Mouse (Mus musculus) ZHBTc4 (cell line): ENCODE results near the gene Nrip3.

Experiments
- DNase-seq: peaks from one replicate; pipeline ENCODE4 v3.0.0-alpha.2; 2011; ENCODE audit warnings: low read depth, low spot score

The Nrip3 gene

GRCm38 (mm10) chr7:109781470-109782203 is at the start of gene Nrip3:
Gene Nrip3, minus strand, starts transcription at chr7:109782025.
- peak; percentile 88 for DNase-seq

DNA sequence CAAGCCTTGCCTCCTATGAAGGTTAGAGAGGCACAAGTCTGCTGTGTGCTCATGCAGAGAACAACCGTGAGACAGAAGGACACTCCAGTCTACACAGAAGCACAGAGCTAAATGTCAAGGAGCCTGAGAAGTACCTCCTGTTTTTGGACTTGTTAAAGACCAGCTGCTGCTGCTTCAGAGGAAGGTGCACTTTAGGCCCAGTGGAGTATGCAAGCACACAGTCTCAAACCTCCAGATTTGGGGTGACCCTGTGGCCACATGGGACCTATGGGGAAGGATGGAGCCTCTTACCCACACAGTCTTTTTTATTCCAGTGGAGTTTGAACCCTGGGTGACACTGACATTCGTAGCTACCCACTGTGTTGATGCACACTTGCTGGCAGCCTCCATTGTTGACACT is 49.6 kb upstream of the Nrip3 start:
- DNase-seq = no peak

GRCm38 (mm10) chr7:109826911-109827310 is 45.1 kb upstream of the Nrip3 start:
- no peak for DNase-seq

DNA sequence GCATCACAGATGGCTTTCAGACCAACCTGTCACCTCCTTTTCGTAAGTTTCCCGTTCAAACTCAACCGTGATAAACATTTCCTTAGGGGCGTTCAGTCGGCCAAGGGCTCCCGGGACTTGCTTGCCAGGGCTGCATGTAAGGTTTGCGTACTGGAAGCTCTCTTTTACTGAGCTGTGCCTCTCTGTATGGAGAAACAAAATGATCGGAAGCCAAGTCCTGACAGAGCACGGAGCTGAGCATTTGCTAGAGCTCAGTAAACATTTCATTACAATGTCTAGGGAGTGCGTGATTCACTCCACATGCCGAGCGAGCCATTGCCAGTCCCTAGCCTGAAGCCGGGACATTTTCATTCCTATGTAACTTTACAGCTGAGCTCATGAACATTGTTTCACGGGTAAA is 43.5 kb upstream of the Nrip3 start:
- no peak for DNase-seq

- no peak for DNase-seq
These were observed 36.8 kb upstream of the Nrip3 start for GRCm38 (mm10) chr7:109818600-109818999.

DNA sequence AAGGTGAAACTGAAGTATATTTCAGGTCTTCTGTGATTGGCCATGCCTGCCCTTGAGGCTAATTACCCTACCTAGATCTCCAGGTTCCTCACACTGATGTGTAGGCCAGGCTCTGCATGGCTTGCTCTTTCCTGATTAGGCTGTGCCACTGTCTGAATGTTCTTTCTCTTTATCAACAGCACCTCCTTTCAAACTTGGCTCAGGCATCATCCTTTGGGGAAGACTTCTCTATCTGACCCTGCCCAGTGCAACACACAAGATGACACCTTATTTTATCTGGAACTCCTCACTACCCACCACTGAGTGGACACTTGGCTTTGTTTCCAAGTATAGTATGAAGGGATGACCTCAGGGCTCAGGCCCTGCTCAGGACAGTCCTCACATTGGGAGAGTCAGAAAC is 36.1 kb upstream of the Nrip3 start:
- no peak for DNase-seq

DNA sequence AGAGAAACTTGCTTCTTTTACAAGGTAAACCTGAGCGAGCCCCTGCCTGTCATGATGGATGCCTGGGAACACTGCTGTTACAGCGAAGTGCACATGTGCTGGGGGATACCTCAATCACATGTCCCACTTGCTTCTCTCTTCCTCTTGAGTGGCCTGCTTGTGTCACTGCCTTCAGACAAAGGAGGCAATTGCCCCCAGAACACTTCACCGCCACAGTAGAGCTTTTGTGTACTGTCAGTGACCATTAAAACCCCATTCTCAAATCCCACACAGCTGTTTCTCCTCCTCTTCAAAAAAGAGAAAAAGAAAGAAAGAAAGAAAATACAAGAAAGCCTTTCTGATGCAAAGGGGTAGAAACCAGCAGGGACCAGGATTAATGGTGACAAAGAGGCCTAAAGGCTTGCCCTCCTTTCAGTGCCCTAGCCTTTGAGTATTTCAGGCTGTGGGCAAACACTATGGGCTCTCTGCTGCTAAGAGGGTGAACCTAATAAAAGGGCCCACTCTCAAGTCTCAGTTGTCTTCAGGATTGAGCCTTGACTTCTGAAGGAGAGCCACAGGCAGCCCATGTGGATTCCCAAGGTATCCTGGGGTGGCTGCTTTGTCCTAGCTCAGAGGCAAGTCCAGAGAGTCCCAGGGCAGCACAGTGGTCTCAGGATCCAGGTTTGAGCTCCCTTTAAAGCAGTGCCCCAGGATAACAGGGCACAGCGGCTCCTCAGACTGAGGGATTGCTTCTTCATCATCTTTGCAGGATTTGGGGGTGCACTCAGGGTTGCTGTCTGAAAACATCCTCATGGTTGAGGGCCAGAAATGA is 31.7 kb upstream of the Nrip3 start:
- DNase-seq = no peak

DNA sequence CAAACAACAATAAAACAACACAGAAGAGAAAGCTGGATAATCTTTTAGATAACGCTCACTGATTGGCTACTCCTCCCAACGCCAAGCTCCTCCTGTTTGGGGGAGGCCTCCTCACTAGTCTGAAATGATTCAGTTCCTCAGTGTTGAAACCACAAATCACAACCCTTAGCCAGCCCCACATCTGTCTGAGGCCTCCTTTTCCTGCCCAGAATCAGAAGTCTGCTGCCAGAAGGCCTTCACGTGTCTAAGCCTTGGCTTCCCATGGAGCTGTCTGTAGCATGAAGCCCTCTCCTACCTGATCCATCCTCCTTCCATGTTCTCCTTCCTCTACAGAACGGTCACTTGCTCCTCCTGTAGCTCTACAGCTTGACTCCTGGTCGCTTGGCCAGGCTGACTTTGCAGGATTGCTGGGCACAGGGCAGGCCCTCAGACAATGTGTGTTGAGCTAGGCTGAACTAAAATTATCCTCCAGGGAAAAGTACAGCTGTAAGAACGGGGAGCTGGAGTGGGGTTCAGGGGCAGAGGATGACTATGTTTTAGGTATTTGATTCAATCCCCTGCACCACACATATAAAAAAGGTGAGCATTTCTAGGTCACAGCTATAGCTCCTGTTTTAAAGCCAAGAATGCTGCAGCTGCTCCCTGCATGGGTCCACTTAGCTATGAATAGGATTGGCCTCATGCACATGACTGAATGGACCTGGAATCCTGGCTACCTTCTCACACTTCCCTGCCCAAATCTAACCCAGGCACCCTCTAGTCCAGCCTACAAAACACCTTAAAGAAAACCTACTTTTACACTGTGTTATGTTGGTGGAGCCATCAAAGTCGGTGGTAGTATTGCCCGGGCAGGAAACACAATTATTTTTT is 26.0 kb upstream of the Nrip3 start:
- no peak for DNase-seq

DNA sequence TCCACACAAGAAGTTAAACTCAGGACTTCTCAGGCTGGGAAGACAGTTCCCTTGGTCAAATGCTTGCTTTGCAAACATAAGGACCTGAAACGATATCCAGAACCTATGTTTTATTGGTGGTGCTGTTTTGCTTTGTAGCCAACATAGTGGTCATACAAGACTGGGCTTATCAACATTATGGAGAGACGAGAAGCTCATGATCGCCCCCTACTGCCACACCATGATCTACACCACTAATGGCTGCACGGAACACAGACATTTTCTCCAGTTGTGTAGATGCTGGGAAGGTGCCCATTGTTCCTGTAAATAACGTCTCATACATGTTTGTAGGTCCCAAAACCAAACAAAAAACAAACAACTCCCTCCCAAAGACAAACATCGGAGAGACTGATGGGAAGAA is 23.0 kb upstream of the Nrip3 start:
- peak; percentile 69 for DNase-seq

DNA sequence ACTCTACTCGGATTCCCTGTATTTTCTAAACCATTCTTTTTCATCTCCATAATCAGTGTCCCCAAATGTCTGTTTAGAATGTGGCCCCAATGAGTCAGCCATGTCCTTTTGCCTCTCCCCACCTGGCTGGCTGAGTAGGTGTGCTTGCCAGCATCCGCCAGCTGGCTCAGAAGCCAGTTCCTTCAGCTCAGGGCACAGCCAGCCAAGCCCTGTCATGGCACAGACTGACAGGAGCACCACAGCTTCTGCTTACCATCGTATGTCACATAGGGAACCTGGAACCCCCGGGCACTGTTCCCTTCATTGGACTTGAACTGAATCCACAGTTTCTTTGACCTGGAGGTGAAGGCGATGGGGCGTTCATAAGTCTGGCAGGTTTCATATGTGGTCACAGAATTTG is 22.5 kb upstream of the Nrip3 start:
- DNase-seq = no peak

- no peak for DNase-seq
These were observed 21.7 kb upstream of the Nrip3 start for GRCm38 (mm10) chr7:109803516-109803915.

DNA sequence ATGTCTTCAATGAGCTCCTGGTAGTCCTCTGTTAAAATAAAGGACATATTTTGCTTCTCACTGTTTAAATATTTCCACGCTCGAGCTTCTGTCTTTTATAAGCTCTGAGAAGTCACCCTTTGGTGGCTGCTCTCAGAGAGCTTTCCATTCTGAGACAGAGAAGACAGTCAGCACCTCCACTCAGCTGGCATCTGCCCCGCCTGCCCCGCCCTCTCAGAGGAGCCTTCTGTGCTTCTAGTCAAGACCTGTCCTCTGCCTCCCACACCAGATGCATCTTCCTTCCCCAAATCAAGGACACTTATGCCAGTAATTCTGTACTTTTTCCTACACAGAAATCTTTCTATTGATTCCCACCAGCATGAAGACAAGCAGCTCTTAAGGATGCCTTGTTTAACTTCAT is 18.8 kb upstream of the Nrip3 start:
- DNase-seq = no peak

- no peak for DNase-seq
These were observed 17.3 kb upstream of the Nrip3 start for GRCm38 (mm10) chr7:109799168-109799567.

- no peak for DNase-seq
These were observed 13.7 kb upstream of the Nrip3 start for GRCm38 (mm10) chr7:109795564-109795963.

DNA sequence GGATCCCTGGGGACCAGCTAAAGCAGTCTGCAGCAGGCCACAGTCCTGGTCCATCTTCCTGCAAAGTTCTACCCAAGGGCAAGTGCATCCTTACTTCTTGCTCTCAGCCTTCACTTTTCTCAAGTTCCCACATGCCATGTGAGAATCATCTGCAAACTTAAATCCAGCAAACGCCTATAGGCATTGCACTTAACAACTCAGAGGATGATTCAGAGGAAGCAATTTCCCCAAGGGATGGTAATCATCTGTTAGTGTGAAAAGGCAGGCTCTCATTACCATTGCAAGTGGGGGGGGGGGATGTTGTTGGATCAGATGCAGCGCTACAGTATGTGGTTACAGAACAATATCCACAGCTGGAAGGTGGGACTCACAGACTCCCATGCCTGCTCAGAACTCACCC is 12.7 kb upstream of the Nrip3 start:
- no peak for DNase-seq

DNA sequence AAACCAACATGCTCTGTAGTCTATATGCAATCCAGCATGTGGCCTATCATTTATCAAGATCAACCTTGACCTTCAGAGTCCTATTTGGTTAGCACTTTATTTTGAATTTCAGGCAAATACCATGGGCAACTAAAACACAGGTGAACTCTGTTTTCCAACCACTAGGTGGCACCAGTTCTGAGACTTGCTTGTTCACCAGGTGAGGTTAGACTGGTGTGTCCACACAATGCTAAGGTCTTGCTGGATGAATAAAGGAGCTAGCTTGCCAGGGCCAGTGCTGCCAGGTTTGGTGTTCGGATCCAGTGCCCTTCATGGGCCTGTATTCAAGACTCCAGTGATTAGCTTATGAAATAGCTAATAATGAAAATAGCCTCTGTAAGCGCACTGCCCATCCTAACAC is 10.9 kb upstream of the Nrip3 start:
- DNase-seq = peak; percentile 79

- DNase-seq = no peak
These were observed 9.0 kb upstream of the Nrip3 start for GRCm38 (mm10) chr7:109790818-109791217.

DNA sequence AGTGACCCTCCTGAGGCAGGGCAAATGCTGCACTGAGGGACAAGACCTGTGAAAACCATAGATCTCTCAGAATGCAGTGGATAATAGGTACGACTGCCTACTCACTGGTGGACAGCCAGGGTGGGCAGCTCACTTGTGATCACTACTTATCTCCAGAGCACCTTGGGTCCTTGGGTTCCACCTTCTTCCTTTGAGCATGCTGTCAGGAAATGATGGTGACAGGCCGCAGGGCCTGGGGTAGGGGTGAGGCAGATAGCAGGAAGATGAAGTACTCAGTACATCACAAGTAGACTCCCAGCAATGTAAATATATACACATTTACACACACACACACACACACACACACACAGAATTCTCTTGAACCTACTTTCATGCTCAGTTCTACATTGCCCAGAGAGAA is 6.0 kb upstream of the Nrip3 start:
- DNase-seq = no peak

- no peak for DNase-seq
These were observed 1.5 kb upstream of the Nrip3 start for GRCm38 (mm10) chr7:109783281-109783680.

DNA sequence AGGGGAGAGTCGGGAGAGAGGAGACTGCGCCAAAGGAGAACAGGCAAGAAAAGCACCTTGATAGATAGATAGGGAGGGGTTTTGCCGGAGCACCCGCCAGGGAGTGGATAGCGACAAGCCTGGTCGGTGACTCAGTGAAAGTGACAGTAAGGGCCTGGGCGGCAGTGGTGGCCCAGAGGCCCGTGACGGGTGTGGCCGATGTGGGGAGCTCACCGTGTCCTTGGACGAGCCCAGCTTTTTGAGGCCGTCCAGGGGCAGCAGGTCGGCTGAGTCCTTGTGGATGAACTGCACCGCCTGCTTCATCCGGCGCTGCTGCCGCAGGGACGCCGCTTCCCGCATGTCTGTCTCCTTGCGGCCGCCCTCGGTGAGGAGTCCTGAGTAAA is 747 bp downstream of the Nrip3 start:
- DNase-seq = peak; percentile 43

DNA sequence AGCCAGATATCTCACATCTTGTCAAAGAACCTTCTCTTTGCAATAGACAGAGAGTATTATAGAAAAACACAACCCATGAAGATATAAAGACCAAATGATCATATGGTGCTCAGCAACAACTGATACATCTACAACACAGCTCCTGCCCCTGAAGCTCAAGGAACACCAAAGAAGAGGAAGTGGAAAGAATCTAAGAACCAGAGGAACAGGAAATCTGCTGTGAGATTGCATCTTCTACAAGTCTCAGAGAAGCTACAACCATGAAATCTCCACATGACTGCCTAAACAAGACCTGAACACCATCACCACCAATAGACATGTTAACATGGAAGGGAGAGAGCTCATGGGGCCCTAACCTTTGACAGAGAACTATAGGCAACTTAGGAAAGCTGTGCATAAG is 9.6 kb downstream of the Nrip3 start:
- DNase-seq = no peak

- no peak for DNase-seq
These were observed 13.0 kb downstream of the Nrip3 start for GRCm38 (mm10) chr7:109768699-109769383.
